Mouse (Mus musculus): ENCODE results near the gene Bdh1.
"Not testable (repeated sequence)": the region's sequence is repeated elsewhere in the genome, so short reads cannot be mapped to it uniquely, and the experiment has no call there.

Bdh1 gene

DNA sequence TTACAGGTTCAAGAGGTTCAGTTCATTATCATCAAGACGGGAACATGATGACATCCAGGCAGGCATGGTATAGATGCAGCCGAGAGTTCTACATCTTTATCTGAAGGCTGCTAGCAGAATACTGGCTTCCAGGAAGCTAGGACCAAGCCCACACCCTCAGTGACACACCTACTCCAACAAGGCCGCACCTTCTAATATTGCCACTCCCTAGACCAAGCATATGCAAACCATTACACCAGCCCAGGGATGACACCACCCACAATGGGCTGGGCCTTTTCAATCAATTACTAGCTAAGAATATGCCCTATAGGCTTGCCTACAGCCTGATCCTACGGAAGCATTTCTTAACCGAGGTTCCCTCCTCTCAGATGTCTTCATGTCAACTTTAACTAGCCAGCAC is 42.9 kb downstream of the Bdh1 start:
- no peak for DNase-seq (ENCODE audit: low spot score in 2 of 2)

DNA sequence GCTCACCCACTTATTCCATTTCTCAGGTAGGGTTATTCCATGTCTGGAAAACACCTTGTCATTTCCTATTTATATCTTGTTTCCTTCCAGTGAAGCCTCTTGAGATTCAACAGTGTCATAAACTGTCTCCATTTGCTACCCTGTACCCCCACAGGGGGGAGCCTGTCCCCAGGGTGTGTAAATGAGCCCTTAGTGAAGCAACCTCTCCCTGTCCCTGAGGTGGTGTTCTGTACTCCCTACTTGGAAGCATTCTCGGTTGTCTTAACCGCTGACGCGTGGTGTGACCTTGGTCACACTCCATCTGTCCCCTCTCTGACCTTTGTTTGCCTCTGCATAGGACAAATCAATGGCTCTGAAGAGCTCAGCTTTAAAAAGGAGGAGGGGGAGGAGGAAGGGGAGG is 43.5 kb downstream of the Bdh1 start:
- peak; percentile 51 to 53 for DNase-seq (ENCODE audit: low spot score in 2 of 2)

DNA sequence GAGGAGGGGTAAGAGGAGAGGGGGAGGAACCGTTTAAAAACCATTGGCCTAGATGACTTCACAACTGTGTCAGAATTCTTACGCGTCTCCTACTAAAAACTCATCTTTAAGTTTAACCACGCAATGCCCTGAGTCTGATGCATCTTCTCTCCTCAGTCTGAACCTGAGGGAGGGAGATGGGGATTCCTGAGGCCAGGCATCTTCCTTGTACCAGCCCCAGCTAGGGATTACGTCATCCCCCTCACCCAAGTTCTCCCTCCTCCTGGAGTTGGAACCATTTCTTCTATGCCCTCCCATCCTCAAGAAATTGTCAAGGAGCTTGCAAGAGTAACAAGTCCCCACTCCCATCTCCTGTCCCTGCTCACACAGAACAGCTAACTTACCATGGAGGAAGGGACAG is 44.0 kb downstream of the Bdh1 start:
- DNase-seq (ENCODE audit: low spot score in 2 of 2), result no peak

GRCm38 (mm10) chr16:31470819-31471218 is 48.7 kb downstream of the Bdh1 start:
- not testable (repeated sequence) for DNase-seq (ENCODE audit: low spot score in 2 of 2)

- DNase-seq (ENCODE audit: low spot score in 2 of 2), result no peak
These were observed 49.9 kb downstream of the Bdh1 start for GRCm38 (mm10) chr16:31471994-31472393.

DNA sequence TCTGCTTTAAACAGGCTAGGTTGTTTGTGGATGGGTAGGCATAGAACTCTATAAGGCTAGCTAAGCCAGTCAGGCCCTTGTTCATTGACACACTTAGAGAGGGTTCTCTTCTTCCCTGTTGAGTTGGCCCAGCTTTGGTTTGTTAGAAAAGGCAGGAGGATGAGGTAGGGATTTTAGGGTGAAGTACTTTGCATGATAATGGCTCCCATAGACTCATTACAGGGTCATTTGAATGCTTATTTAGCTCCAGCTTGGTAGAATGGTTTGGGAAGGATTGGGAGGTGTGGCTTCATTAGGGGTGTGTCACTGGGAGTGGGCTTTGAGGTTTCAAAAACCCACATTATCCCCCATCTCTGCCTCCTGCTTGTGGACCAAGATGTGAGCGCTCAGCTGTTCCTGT is 51.1 kb downstream of the Bdh1 start:
- DNase-seq (ENCODE audit: low spot score in 2 of 2), result no peak

DNA sequence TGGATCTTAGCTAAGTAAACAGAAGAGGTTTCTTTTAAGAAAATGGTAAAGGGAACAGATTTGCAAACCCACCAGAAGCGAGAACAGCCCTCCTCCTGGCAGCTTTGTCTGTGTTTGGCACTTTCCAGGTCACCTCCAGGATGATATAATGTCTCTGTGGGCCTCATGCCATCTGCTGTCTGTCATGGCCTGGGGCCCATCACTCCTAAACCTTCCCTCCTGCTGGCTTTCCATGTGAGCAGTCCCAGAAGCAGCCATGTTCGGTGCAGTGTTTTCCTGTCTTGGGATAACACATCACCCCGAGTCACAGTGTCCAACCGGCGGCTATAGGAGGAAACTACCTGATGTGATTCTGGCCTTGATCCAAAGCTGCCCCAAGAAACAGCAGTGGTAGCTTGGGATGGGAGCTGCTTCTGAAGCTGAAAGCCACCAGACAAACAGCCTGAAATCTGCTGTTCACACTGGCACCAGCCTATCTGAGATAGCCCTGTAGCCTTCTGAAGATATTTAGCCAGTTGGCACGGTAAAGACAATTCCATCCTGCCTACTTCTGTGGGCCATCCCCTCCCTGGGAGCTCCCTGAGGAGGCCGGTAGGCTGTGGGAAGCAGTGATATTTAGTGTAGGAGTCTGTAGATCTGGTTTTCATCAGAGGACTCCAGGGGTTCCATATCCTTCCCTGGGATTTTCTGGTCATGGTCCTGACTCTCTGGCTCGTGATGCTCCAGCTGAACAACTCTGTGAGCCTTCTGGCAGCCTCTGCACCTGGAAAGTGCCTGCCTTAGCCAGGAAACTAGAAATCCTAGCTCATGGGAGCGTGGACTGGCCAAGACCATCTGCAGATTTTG is 53.3 kb downstream of the Bdh1 start:
- DNase-seq (ENCODE audit: low spot score in 2 of 2), result no peak

- no peak for DNase-seq (ENCODE audit: low spot score in 2 of 2)
These were observed 55.0 kb downstream of the Bdh1 start for GRCm38 (mm10) chr16:31476872-31477603.

DNA sequence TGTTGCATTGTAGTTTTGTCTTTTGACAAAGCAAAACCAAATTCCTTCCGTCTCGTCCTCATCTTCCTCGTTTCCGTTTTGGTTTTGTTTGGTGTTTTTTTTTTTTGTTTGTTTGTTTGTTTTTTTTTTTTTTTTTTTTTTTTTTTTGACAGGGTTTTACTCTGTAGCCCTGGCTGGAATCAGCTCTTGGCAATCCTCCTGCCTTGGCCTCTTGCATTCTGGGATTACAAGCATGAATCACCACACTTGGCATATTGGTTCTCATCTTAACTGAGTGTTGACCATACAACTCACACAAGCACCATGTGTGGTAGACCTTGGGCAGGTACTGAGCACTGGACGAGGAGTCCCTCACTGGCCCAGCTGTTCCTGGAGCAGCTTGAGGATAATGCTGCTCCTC is 63.3 kb downstream of the Bdh1 start:
- no peak for DNase-seq (ENCODE audit: low spot score in 2 of 2)

GRCm38 (mm10) chr16:31487266-31487665 is 65.2 kb downstream of the Bdh1 start:
- no peak for DNase-seq (ENCODE audit: low spot score in 2 of 2)

DNA sequence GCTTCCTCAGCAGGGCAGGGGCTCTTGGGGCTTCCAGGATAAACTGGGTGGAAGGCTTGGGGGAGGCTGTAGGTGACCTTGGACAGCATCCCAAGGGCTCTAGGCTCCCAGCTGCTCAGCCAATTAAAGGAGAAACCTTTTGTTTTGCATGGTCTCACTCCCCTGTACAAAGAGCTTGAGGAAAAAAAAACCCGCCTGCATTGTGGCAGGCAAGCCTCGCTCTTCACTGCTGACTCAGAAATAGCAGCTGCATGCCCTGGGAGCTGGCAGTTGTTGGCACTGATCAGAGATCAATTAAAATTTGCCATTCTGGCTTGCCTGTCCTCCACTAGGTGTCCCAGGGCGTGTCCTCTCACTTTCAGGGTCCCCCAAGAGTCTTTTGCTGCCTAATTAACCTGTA is 67.0 kb downstream of the Bdh1 start:
- DNase-seq (ENCODE audit: low spot score in 2 of 2), result no peak

GRCm38 (mm10) chr16:31490967-31491366 is 68.9 kb downstream of the Bdh1 start:
- no peak for DNase-seq (ENCODE audit: low spot score in 2 of 2)

- DNase-seq (ENCODE audit: low spot score in 2 of 2), result no peak
These were observed 71.0 kb downstream of the Bdh1 start for GRCm38 (mm10) chr16:31492921-31493549.

GRCm38 (mm10) chr16:31493550-31493965 is 71.5 kb downstream of the Bdh1 start:
- DNase-seq (ENCODE audit: low spot score in 2 of 2), result no peak

- DNase-seq (ENCODE audit: low spot score in 2 of 2), result no peak
These were observed 71.9 kb downstream of the Bdh1 start for GRCm38 (mm10) chr16:31493991-31494390.

DNA sequence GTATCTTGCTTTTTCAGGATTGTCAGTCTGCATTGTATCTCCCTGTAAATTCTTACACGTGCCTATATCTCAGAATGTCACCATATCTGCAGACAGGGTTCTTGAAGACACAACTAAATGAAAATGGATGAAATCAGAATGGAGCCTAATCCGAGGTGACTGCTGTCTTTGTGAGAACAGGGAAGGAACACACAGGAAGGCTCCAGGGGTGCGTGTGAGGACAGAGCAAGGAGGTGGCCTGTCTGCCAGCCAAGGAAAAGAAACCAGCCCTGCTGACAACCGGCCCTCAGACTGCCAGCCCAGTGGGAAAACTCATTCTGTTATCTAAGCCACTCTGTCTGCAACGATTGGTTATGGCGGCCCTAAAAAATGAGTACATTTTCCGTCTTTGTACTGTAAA is 73.3 kb downstream of the Bdh1 start:
- no peak for DNase-seq (ENCODE audit: low spot score in 2 of 2)

DNA sequence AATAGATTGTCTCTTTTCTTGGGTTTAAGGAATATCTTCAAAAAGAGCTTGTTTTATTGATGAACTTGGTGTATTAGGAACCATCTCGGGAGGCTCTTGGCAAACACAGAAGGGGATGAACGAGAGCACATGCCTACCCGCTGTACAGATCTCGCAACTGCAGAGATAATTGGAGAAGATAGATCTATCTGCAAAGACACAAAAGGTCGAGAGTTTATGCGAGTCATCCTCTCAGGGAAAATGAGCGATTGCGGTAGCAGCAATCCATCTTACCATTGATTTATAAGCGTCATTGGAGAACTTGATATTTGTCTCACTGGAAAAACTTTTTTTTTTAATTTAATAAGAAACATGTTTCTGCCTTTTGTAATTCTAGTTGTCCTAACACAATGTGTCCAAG is 73.7 kb downstream of the Bdh1 start:
- DNase-seq (ENCODE audit: low spot score in 2 of 2), result no peak

DNA sequence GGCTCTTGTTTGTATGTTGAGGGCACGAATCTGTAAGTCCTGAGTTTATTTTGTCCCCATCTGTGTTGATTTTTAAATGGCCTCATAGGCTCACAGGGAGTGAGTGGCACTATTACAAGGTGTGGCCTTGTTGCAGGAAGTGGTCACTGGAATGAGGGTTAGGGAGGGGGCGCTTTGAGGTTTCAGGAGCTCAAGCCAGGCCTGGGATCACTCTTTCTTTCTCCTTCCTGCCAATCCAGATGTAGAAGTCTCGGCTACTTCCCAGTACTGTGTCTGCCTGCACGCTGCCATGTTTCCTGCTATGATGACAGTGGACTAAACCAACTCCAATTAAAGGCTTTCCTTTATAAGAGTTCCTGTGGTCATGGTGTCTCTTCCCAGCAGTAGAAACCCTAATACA is 76.3 kb downstream of the Bdh1 start:
- no peak for DNase-seq (ENCODE audit: low spot score in 2 of 2)

DNA sequence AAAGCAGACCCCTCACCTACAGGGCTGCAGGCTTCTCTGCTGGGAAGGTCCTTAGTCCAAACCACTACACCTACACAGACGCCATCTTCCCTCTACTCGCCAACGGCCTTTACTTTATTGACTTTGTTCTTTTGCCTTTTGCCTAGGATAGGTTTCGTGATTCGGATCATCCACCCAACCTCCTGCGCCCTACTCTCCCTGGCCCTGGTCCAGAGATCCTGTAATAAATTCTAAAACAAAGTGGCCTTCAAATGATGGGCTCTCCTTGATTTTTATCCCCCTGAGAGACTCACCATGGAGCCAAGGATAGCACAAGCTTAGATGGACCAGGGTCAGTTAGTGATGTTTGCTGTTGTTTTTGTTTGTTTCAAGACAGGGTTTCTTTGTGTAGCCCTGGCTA is 76.9 kb downstream of the Bdh1 start:
- DNase-seq (ENCODE audit: low spot score in 2 of 2), result no peak

DNA sequence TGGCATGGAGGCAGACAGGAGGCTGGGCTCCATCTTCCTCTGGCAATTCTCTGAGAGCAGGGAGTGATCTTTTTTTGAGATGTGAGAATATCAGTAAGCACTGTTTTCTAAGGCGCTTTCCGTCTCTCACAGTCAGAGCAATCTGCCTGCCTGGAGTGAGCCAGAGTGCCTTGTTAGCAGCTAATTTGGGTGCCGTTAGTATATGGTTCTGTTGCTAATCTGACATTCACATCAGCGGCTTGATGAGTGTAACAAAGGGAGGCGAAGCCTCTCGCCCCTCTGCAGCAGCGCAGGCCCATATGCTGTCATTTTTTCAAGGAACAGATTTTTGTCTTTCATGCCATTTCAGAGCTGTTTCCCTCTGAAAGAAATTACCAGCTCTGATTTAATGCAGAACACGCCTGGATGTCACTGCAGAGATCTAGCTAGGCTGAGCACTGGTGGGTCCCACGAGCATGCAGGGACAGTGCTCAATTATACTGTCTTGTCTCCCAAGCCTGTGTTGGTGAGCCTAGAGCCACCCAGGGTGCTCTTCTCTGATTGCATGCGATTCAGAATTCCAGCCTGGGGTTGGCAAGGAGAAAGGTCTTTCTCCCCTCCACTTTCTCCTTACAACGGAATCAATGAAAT is 77.7 kb downstream of the Bdh1 start:
- DNase-seq (ENCODE audit: low spot score in 2 of 2), result peak in 1 of 2 experiments; percentile 42

DNA sequence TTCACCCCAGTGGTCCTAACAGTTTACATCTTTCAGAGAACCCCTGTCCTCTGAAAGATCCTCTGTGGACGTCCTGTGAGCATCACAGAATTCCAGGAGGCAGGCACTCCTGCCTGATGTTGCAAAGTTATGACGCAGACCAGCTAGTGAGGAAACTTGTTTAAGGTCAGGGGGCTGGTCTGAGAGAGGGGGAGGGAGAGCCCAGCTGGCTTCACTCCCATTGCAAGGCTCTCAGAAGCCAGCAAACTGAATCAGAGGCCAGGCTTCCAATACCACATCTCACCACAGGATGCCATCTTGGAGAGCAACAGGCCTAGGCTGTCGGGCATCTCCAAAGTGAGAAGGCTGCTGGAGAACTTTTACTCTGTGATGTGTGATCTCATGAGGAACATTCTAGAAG is 78.5 kb downstream of the Bdh1 start:
- DNase-seq (ENCODE audit: low spot score in 2 of 2), result no peak

Data from frontal cortex, postnatal 25 days (tissue).